Mouse (Mus musculus): ENCODE measurements at regions not wholly inside any gene's neighbourhood (a gene's known extent, or its start where the extent isn't known, plus 50 kb on each side); places are given as distances from the start of the nearest gene placed in this dataset.

GRCm38 (mm10) chr2:9641629-9642028, 239.4 kb upstream of the 4930412O13Rik start:
- H3K4me2 ChIP-seq (ENCODE audit: low read depth, low read length) = no peak overlapping the region
- WGBS = 68% methylated on average over 7 of the region's 7 CpGs
- no peak for ATAC-seq (replicated peaks; ENCODE audit: insufficient number of reproducible peaks, low FRiP score, low TSS enrichment, low read depth)

GRCm38 (mm10) chr2:9642411-9642810, 238.6 kb upstream of the 4930412O13Rik start:
- DNase-seq (ENCODE audit: low spot score) (no peak), ATAC-seq (replicated peaks; ENCODE audit: insufficient number of reproducible peaks, low FRiP score, low TSS enrichment, low read depth) (no peak)
- H3K27ac ChIP-seq (replicated peaks; ENCODE audit: low read depth, low read length) = no peak overlapping the region
- H3K9ac ChIP-seq (replicated peaks; ENCODE audit: low read length) = no peak overlapping the region
- no peak overlapping the region for H3K4me2 ChIP-seq (ENCODE audit: low read depth, low read length)
- no peaks in the 10 kb centered on the region for H3K9me3 ChIP-seq (replicated peaks; ENCODE audit: control insufficient read depth, low read length)
- H3K36me3 ChIP-seq (replicated peaks; ENCODE audit: control insufficient read depth, insufficient read depth, low read depth, low read length) = no peaks in the 10 kb centered on the region
- WGBS = 30% methylated on average over 3 of the region's 3 CpGs
- no peaks in the 10 kb centered on the region for H3K27me3 ChIP-seq (ENCODE audit: control insufficient read depth, insufficient read depth, low read length)
- H3K4me3 ChIP-seq (ENCODE audit: low read depth, low read length) = no peak overlapping the region
- no peaks in the 10 kb centered on the region for H3K4me1 ChIP-seq (ENCODE audit: control insufficient read depth, insufficient read depth, low read length)

More at GRCm38 (mm10) chr2:9641629-9642028, 239.4 kb upstream of the 4930412O13Rik start:
- no peak for DNase-seq (ENCODE audit: low spot score)
- no peaks in the 10 kb centered on the region for H3K4me1 ChIP-seq (ENCODE audit: control insufficient read depth, insufficient read depth, low read length)
- H3K9ac ChIP-seq (replicated peaks; ENCODE audit: low read length) = no peak overlapping the region
- no peaks in the 10 kb centered on the region for H3K9me3 ChIP-seq (replicated peaks; ENCODE audit: control insufficient read depth, low read length)
- H3K4me3 ChIP-seq (ENCODE audit: low read depth, low read length) = no peak overlapping the region
- H3K36me3 ChIP-seq (replicated peaks; ENCODE audit: control insufficient read depth, insufficient read depth, low read depth, low read length) = no peaks in the 10 kb centered on the region
- no peaks in the 10 kb centered on the region for H3K27me3 ChIP-seq (ENCODE audit: control insufficient read depth, insufficient read depth, low read length)
- H3K27ac ChIP-seq (replicated peaks; ENCODE audit: low read depth, low read length) = no peak overlapping the region

GRCm38 (mm10) chr2:9646466-9646865, 234.6 kb upstream of the 4930412O13Rik start:
- H3K4me2 ChIP-seq (ENCODE audit: low read depth, low read length) = no peak overlapping the region
- no peak overlapping the region for H3K4me3 ChIP-seq (ENCODE audit: low read depth, low read length)
- H3K27me3 ChIP-seq (ENCODE audit: control insufficient read depth, insufficient read depth, low read length) = no peaks in the 10 kb centered on the region
- ATAC-seq (replicated peaks; ENCODE audit: insufficient number of reproducible peaks, low FRiP score, low TSS enrichment, low read depth) (no peak), DNase-seq (ENCODE audit: low spot score) (no peak)
- WGBS = 67% methylated on average over 3 of the region's 3 CpGs
- H3K9me3 ChIP-seq (replicated peaks; ENCODE audit: control insufficient read depth, low read length) = no peaks in the 10 kb centered on the region
- H3K9ac ChIP-seq (replicated peaks; ENCODE audit: low read length) = no peak overlapping the region
- no peaks in the 10 kb centered on the region for H3K36me3 ChIP-seq (replicated peaks; ENCODE audit: control insufficient read depth, insufficient read depth, low read depth, low read length)
- no peak overlapping the region for H3K27ac ChIP-seq (replicated peaks; ENCODE audit: low read depth, low read length)
- no peaks in the 10 kb centered on the region for H3K4me1 ChIP-seq (ENCODE audit: control insufficient read depth, insufficient read depth, low read length)

DNA sequence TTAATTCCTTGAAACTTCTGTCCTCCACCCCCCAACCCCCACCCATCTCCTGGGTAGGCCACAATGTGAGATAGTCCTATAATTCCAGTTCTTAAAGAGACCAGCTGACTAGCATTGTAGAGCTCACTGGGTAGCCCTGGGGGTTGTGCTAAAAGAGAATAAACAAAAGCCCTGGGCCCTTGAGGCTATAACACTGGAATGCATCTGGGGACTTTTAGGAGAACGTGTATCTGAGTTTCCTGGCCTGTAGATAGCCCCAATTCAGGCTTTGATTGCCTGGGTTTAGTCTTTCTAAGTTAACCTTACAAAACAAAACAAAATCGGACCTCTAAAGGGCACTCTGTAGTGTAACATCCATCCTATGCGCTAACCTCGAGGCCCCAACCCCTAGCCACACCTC, 234.1 kb upstream of the 4930412O13Rik start:
- WGBS = 11% methylated on average over 4 of the region's 4 CpGs
- H3K36me3 ChIP-seq (replicated peaks; ENCODE audit: control insufficient read depth, insufficient read depth, low read depth, low read length) = no peaks in the 10 kb centered on the region
- no peak overlapping the region for H3K27ac ChIP-seq (replicated peaks; ENCODE audit: low read depth, low read length)
- ATAC-seq (replicated peaks; ENCODE audit: insufficient number of reproducible peaks, low FRiP score, low TSS enrichment, low read depth) (no peak), DNase-seq (ENCODE audit: low spot score) (no peak)
- H3K9ac ChIP-seq (replicated peaks; ENCODE audit: low read length) = no peak overlapping the region
- no peak overlapping the region for H3K4me2 ChIP-seq (ENCODE audit: low read depth, low read length)
- H3K27me3 ChIP-seq (ENCODE audit: control insufficient read depth, insufficient read depth, low read length) = no peaks in the 10 kb centered on the region
- no peaks in the 10 kb centered on the region for H3K9me3 ChIP-seq (replicated peaks; ENCODE audit: control insufficient read depth, low read length)
- no peak overlapping the region for H3K4me3 ChIP-seq (ENCODE audit: low read depth, low read length)
- no peaks in the 10 kb centered on the region for H3K4me1 ChIP-seq (ENCODE audit: control insufficient read depth, insufficient read depth, low read length)

DNA sequence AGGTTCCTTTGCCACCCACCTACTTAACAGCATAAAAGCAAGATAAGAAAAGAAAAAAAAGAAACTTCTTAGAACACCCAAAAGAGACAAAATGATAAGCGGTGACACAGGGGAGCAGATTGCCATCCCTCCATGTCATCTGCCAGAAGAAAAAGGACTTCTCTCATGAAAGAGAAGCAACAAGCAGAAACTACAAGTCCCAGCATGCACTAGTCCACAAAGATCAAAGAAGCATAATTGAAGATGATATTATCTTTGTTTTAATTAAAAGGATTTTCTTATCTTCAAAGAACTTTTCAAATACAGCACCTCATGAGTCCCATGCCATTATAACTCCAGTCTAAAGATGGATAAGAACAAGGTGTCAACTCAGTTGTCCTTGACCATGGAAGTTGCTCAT, 231.0 kb upstream of the 4930412O13Rik start:
- Histone ChIP-seq H3K4me1 (ENCODE audit: control insufficient read depth, insufficient read depth, low read length) (no peaks in the 10 kb centered on the region), H3K27ac (replicated peaks; ENCODE audit: low read depth, low read length) (no peak overlapping the region), H3K36me3 (replicated peaks; ENCODE audit: control insufficient read depth, insufficient read depth, low read depth, low read length) (no peaks in the 10 kb centered on the region), H3K4me2 (ENCODE audit: low read depth, low read length) (no peak overlapping the region), H3K9ac (replicated peaks; ENCODE audit: low read length) (no peak overlapping the region), H3K27me3 (ENCODE audit: control insufficient read depth, insufficient read depth, low read length) (no peaks in the 10 kb centered on the region), H3K4me3 (ENCODE audit: low read depth, low read length) (no peak overlapping the region), H3K9me3 (replicated peaks; ENCODE audit: control insufficient read depth, low read length) (no peaks in the 10 kb centered on the region)
- DNase-seq (ENCODE audit: low spot score) (no peak), ATAC-seq (replicated peaks; ENCODE audit: insufficient number of reproducible peaks, low FRiP score, low TSS enrichment, low read depth) (no peak)
- WGBS = 97% methylated on average over 1 of the region's 1 CpGs

DNA sequence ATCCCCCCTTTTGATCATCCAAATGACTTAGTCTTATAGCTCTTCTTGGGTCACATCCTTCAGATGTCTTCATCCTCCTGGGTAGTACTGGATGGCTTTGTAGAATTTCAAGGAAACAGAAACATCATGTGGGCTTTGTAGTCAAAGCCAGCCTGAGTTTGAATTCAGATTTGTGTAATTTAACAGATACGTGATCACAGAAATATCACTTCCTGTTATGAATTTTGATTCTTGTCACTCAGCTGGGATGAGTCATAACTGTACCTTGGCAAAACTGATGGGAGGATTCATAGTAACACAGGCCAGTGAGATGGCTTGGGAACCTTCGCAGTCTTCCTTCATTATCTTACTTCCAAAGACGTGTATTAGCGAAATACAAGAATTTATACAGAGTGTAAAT, 222.2 kb upstream of the 4930412O13Rik start:
- H3K4me2 ChIP-seq (ENCODE audit: low read depth, low read length) = no peak overlapping the region
- no peak overlapping the region for H3K4me3 ChIP-seq (ENCODE audit: low read depth, low read length)
- H3K9ac ChIP-seq (replicated peaks; ENCODE audit: low read length) = no peak overlapping the region
- ATAC-seq (replicated peaks; ENCODE audit: insufficient number of reproducible peaks, low FRiP score, low TSS enrichment, low read depth) (no peak), DNase-seq (ENCODE audit: low spot score) (no peak)
- H3K27me3 ChIP-seq (ENCODE audit: control insufficient read depth, insufficient read depth, low read length) = no peaks in the 10 kb centered on the region
- H3K9me3 ChIP-seq (replicated peaks; ENCODE audit: control insufficient read depth, low read length) = no peaks in the 10 kb centered on the region
- 90% methylated on average over 4 of the region's 4 CpGs for WGBS
- no peaks in the 10 kb centered on the region for H3K4me1 ChIP-seq (ENCODE audit: control insufficient read depth, insufficient read depth, low read length)
- H3K36me3 ChIP-seq (replicated peaks; ENCODE audit: control insufficient read depth, insufficient read depth, low read depth, low read length) = no peaks in the 10 kb centered on the region
- H3K27ac ChIP-seq (replicated peaks; ENCODE audit: low read depth, low read length) = no peak overlapping the region

- no peak overlapping the region for H3K27ac ChIP-seq (replicated peaks; ENCODE audit: low read depth, low read length)
- no peak overlapping the region for H3K4me3 ChIP-seq (ENCODE audit: low read depth, low read length)
- H3K4me1 ChIP-seq (ENCODE audit: control insufficient read depth, insufficient read depth, low read length) = no peaks in the 10 kb centered on the region
- H3K9ac ChIP-seq (replicated peaks; ENCODE audit: low read length) = no peak overlapping the region
- H3K4me2 ChIP-seq (ENCODE audit: low read depth, low read length) = no peak overlapping the region
- H3K36me3 ChIP-seq (replicated peaks; ENCODE audit: control insufficient read depth, insufficient read depth, low read depth, low read length) = no peaks in the 10 kb centered on the region
- no peaks in the 10 kb centered on the region for H3K9me3 ChIP-seq (replicated peaks; ENCODE audit: control insufficient read depth, low read length)
- ATAC-seq (replicated peaks; ENCODE audit: insufficient number of reproducible peaks, low FRiP score, low TSS enrichment, low read depth) (no peak), DNase-seq (ENCODE audit: low spot score) (no peak)
- no peaks in the 10 kb centered on the region for H3K27me3 ChIP-seq (ENCODE audit: control insufficient read depth, insufficient read depth, low read length)
- WGBS = 82% methylated on average over 4 of the region's 4 CpGs
Measured at GRCm38 (mm10) chr2:9669621-9670020, 211.4 kb upstream of the 4930412O13Rik start.

GRCm38 (mm10) chr2:9681691-9682152, 199.3 kb upstream of the 4930412O13Rik start:
- H3K9ac ChIP-seq (replicated peaks; ENCODE audit: low read length) = no peak overlapping the region
- H3K4me3 ChIP-seq (ENCODE audit: low read depth, low read length) = no peak overlapping the region
- WGBS = 62% methylated on average over 7 of the region's 7 CpGs
- no peak overlapping the region for H3K27ac ChIP-seq (replicated peaks; ENCODE audit: low read depth, low read length)
- H3K27me3 ChIP-seq (ENCODE audit: control insufficient read depth, insufficient read depth, low read length) = no peaks in the 10 kb centered on the region
- H3K36me3 ChIP-seq (replicated peaks; ENCODE audit: control insufficient read depth, insufficient read depth, low read depth, low read length) = no peaks in the 10 kb centered on the region
- no peaks in the 10 kb centered on the region for H3K9me3 ChIP-seq (replicated peaks; ENCODE audit: control insufficient read depth, low read length)
- ATAC-seq (replicated peaks; ENCODE audit: insufficient number of reproducible peaks, low FRiP score, low TSS enrichment, low read depth) (no peak), DNase-seq (ENCODE audit: low spot score) (no peak)
- no peak overlapping the region for H3K4me2 ChIP-seq (ENCODE audit: low read depth, low read length)
- H3K4me1 ChIP-seq (ENCODE audit: control insufficient read depth, insufficient read depth, low read length) = no peaks in the 10 kb centered on the region

Measured in embryonic facial prominence, embryonic 11.5 days (tissue).